Mouse (Mus musculus): ENCODE measurements around the gene Vdac1. TPM values are rescaled to one million over a fixed set of nuclear protein-coding genes. Genes with fewer than 3 reads are reported as not detected.
A peak's percentile ranks its signal among the peaks of the same experiment; 100 is the strongest.
"Not testable (repeated sequence)": the region's sequence is repeated elsewhere in the genome, so short reads cannot be mapped to it uniquely, and the experiment has no call there.

Gene Vdac1
- total and polyA plus RNA-seq, 2 experiments from 2014 or later = 330 to 401 TPM

DNA sequence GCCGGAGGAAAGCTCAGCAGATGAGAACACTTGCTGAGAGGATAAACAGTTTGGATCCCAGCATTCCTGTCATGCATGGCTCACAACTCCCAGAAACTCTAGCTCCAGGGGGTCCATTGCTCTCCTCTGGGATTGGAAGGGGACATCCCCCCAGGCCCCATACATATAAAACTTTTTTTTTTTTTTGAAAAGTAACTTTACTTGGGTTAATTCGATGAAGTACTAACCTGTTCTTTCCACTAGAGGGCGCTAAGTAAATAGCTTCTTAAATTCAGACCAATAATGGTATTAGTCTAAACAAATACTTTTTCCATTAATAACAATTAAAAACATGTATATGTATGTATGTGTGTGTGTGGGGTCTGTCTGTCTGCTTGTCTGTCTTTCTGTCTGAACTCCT is 24.0 kb downstream of the Vdac1 start:
- 56% methylated on average over 3 of the region's 3 CpGs for whole genome bisulfite sequencing
- peak; percentile 54 for TF ChIP-seq CTCF (IDR thresholded peaks at IDR 0.05; ENCODE audit: low read depth)
- Histone ChIP-seq H3K4me3 (ENCODE audit: low read depth, low read length) (no peak overlapping the region), H3K4me1 (ENCODE audit: insufficient read depth) (no peaks in the 10 kb centered on the region), H3K27ac (ENCODE audit: low read depth, low read length) (no peak overlapping the region), H3K36me3 (ENCODE audit: insufficient read depth) (peaks cover 76% of the 10 kb centered on the region), H3K9ac (no peak overlapping the region), H3K4me2 (ENCODE audit: low read depth) (no peak overlapping the region), H3K9me3 (ENCODE audit: low read length) (no peaks in the 10 kb centered on the region), H3K27me3 (ENCODE audit: insufficient read depth, low read length) (no peaks in the 10 kb centered on the region)
- ATAC-seq = no peak
- DNase-seq = no peak

DNA sequence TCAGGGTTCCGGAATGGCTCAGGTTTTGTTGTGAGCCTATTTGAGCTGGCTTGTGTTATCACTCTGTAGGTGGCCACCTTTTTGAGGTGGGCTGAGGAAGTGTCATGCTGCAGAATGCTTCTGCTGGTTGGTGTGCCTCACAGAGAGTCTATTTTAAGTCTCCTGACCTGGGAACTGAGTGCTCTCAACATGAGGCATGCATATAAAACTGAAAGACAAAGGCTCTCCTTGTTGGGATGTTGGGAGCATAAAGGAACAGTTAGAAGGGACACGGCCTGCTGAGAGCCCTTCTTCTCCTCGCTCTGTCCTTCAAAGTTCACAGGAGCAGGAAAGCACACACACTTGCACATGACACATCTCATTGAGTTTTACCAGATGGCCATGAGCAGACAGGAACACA is 26.2 kb downstream of the Vdac1 start:
- Histone ChIP-seq H3K27ac (ENCODE audit: low read depth, low read length) (no peak overlapping the region), H3K4me2 (ENCODE audit: low read depth) (no peak overlapping the region), H3K4me3 (ENCODE audit: low read depth, low read length) (no peak overlapping the region), H3K9me3 (ENCODE audit: low read length) (no peaks in the 10 kb centered on the region), H3K27me3 (ENCODE audit: insufficient read depth, low read length) (no peaks in the 10 kb centered on the region), H3K4me1 (ENCODE audit: insufficient read depth) (no peaks in the 10 kb centered on the region), H3K36me3 (ENCODE audit: insufficient read depth) (peaks cover 59% of the 10 kb centered on the region), H3K9ac (no peak overlapping the region)
- TF ChIP-seq CTCF (IDR thresholded peaks at IDR 0.05; ENCODE audit: low read depth) = no peak
- DNase-seq (no peak), ATAC-seq (no peak)
- WGBS = 87% methylated on average over 3 of the region's 3 CpGs

GRCm38 (mm10) chr11:52388150-52388549 is 27.5 kb downstream of the Vdac1 start:
- Histone ChIP-seq H3K36me3 (ENCODE audit: insufficient read depth) (peaks cover 50% of the 10 kb centered on the region), H3K4me3 (ENCODE audit: low read depth, low read length) (no peak overlapping the region), H3K27ac (ENCODE audit: low read depth, low read length) (no peak overlapping the region), H3K4me1 (ENCODE audit: insufficient read depth) (no peaks in the 10 kb centered on the region), H3K9ac (no peak overlapping the region), H3K27me3 (ENCODE audit: insufficient read depth, low read length) (no peaks in the 10 kb centered on the region), H3K9me3 (ENCODE audit: low read length) (no peaks in the 10 kb centered on the region), H3K4me2 (ENCODE audit: low read depth) (no peak overlapping the region)
- no peak for DNase-seq
- 93% methylated on average over 12 of the region's 12 CpGs for WGBS
- TF ChIP-seq CTCF (IDR thresholded peaks at IDR 0.05; ENCODE audit: low read depth) = no peak
- ATAC-seq = no peak

- not testable (repeated sequence) for ATAC-seq; H3K4me2 ChIP-seq (ENCODE audit: low read depth); H3K4me3 ChIP-seq (ENCODE audit: low read depth, low read length); H3K4me1 ChIP-seq (ENCODE audit: insufficient read depth); H3K27ac ChIP-seq (ENCODE audit: low read depth, low read length); H3K9me3 ChIP-seq (ENCODE audit: low read length); H3K27me3 ChIP-seq (ENCODE audit: insufficient read depth, low read length); DNase-seq; H3K9ac ChIP-seq
- H3K36me3 ChIP-seq (ENCODE audit: insufficient read depth) = peaks cover 43% of the 10 kb centered on the region
- 89% methylated on average over 5 of the region's 5 CpGs for WGBS
Observed at GRCm38 (mm10) chr11:52388979-52389378, 28.3 kb downstream of the Vdac1 start.

DNA sequence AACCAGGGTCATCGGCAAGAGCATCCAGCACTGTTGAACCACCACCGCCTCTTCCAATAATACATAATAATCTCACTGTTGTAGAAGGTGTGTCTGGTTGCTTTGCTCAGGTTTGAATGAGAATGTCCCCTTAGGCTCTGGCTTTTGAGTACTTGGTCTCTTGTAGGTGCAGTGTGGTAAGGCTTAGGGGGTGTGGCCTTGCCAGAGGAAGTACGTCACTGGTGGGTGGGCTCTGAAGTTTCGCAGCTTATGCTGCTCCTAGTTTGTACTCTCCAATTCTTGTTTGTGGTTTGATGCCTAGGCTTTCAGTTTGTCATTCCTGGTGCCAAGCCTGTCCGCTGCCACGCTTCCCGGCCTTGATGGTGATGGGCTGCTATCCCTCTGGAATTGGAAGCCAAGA is 29.3 kb downstream of the Vdac1 start:
- ATAC-seq (no peak), DNase-seq (no peak)
- H3K4me1 ChIP-seq (ENCODE audit: insufficient read depth) = no peaks in the 10 kb centered on the region
- TF ChIP-seq CTCF (IDR thresholded peaks at IDR 0.05; ENCODE audit: low read depth) = no peak
- no peaks in the 10 kb centered on the region for H3K27me3 ChIP-seq (ENCODE audit: insufficient read depth, low read length)
- H3K9me3 ChIP-seq (ENCODE audit: low read length) = no peaks in the 10 kb centered on the region
- H3K4me2 ChIP-seq (ENCODE audit: low read depth) = no peak overlapping the region
- no peak overlapping the region for H3K4me3 ChIP-seq (ENCODE audit: low read depth, low read length)
- WGBS = 96% methylated on average over 7 of the region's 7 CpGs
- no peak overlapping the region for H3K27ac ChIP-seq (ENCODE audit: low read depth, low read length)
- peaks cover 35% of the 10 kb centered on the region for H3K36me3 ChIP-seq (ENCODE audit: insufficient read depth)
- no peak overlapping the region for H3K9ac ChIP-seq

DNA sequence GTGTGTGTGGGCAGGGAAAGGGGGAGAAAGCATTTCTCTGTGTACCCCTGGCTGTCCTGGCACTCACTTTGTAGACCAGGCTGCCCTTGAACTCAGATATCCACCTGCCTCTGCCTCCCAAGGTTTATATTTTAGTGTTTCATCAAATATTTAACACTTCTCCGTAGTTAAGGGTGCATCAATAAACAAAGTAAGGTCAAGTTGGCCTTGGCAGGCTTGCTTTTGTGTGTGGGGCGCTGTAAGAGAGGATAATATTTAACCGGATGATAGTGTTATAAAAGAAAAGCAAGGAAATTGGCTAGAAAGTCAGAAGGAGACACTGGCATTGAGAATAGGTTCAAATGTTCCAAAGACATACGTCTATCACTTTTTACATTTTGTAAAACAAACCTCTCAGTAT is 33.8 kb downstream of the Vdac1 start:
- TF ChIP-seq CTCF (IDR thresholded peaks at IDR 0.05; ENCODE audit: low read depth) = no peak
- DNase-seq (no peak), ATAC-seq (no peak)
- H3K9ac ChIP-seq = no peak overlapping the region
- no peak overlapping the region for H3K4me3 ChIP-seq (ENCODE audit: low read depth, low read length)
- no peaks in the 10 kb centered on the region for H3K27me3 ChIP-seq (ENCODE audit: insufficient read depth, low read length)
- 0 out of 2 replicates have a peak, but pooled peaks cover 3% of the 10 kb centered on the region for H3K36me3 ChIP-seq (ENCODE audit: insufficient read depth)
- no peak overlapping the region for H3K27ac ChIP-seq (ENCODE audit: low read depth, low read length)
- H3K9me3 ChIP-seq (ENCODE audit: low read length) = no peaks in the 10 kb centered on the region
- no peaks in the 10 kb centered on the region for H3K4me1 ChIP-seq (ENCODE audit: insufficient read depth)
- WGBS = 81% methylated on average over 4 of the region's 4 CpGs
- no peak overlapping the region for H3K4me2 ChIP-seq (ENCODE audit: low read depth)

- 0 out of 2 replicates have a peak, but pooled peaks cover 2% of the 10 kb centered on the region for H3K36me3 ChIP-seq (ENCODE audit: insufficient read depth)
- H3K4me2 ChIP-seq (ENCODE audit: low read depth) = no peak overlapping the region
- ATAC-seq (no peak), DNase-seq (no peak)
- no peak for TF ChIP-seq CTCF (IDR thresholded peaks at IDR 0.05; ENCODE audit: low read depth)
- no peaks in the 10 kb centered on the region for H3K27me3 ChIP-seq (ENCODE audit: insufficient read depth, low read length)
- H3K4me3 ChIP-seq (ENCODE audit: low read depth, low read length) = no peak overlapping the region
- no peaks in the 10 kb centered on the region for H3K9me3 ChIP-seq (ENCODE audit: low read length)
- 28% methylated on average over 4 of the region's 4 CpGs for WGBS
- no peak overlapping the region for H3K27ac ChIP-seq (ENCODE audit: low read depth, low read length)
- H3K4me1 ChIP-seq (ENCODE audit: insufficient read depth) = no peaks in the 10 kb centered on the region
- H3K9ac ChIP-seq = no peak overlapping the region
Observed at GRCm38 (mm10) chr11:52395343-52395742, 34.7 kb downstream of the Vdac1 start.

All from forebrain, postnatal 0 days (tissue).